Mouse (Mus musculus): ENCODE measurements around the gene Krtap13.
"Not testable (repeated sequence)": the region's sequence is repeated elsewhere in the genome, so short reads cannot be mapped to it uniquely, and the experiment has no call there.

Krtap13 gene

DNA sequence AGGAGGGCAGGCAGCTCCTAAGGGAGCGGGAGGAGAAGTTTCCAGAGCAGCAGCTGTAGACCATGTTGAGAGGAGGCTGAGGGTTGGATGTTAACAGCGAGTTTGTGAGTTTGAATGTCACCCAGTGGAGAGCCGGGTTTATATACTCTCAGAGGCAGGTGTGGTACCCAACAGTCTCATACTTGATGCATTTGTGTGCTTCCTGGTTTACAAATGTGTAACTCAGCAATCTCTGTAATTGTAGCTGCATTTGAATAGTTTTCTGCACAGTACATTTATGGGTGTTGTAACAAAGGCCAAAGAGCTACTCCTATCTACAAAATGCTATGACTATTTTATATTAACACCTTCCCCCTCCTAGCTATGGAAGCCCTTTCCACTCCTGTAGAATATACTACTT lies at the start of gene Krtap13:
Gene Krtap13, minus strand, starts transcription at position 101 of the 400 bp plus-strand sequence.
- DNase-seq (ENCODE audit: low spot score) = not testable (repeated sequence)

DNA sequence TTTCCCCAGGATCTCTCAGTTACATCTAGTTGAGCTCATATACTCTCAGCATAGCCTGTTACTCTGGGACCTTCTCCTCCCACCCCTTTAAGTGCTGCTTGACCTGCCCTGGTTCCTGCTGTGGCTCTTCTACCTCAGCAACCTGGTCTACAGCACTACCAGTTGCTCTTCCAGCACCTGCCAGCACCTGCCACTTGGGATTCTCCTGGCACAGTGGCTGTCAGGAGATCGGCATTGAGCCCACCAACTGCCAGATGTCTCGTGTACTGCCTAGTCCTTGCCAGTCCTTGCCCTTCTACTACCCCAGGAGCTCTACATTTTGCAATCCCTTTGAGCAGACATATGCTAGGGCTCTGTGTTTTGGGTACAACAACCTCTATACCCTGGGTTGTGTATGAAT lies 35.4 kb upstream of the Krtap13 start:
- DNase-seq (ENCODE audit: low spot score) = no peak

DNA sequence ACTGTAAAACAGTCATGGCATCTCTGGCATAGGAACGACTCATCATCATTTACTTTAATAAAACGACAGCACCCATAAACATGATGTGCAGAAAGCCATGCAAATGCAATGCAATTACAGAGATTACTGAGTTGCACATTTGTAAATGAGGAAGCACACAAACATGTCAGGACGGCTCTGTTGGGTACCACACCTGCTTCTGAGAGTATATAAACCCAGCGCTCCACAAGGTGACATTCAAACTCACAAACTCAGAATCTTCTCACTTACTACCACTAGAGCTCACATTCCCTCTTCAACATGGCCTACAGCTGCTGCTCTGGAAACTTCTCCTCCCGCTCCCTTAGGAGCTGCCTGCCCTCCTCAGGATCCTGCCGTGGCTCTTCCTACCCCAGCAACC lies 26.2 kb upstream of the Krtap13 start, which contains the start of gene Gm5965:
Gene Gm5965, plus strand, starts transcription at position 301 of the 400 bp plus-strand sequence.
- no peak for DNase-seq (ENCODE audit: low spot score)

DNA sequence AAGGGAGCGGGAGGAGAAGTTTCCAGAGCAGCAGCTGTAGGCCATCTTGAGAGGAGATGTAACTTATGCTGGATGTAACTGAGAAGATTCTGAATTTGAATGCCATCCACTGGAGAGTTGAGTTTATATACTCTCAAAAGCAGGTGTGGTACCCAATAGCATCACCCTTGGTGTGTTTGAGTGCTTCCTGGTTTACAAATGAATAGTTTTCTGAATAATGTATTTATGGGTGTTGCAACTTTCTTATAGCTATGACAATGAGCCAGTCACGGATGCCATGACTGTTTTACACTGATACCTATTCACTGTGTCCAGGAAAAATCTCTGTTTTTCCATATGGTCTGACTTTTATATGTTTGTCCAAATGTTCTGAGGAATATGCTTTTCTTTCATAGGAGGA lies 22.7 kb upstream of the Krtap13 start, which contains the start of gene 2310057N15Rik:
Gene 2310057N15Rik, minus strand, starts transcription at position 101 of the 400 bp plus-strand sequence.
- no peak for DNase-seq (ENCODE audit: low spot score)

DNA sequence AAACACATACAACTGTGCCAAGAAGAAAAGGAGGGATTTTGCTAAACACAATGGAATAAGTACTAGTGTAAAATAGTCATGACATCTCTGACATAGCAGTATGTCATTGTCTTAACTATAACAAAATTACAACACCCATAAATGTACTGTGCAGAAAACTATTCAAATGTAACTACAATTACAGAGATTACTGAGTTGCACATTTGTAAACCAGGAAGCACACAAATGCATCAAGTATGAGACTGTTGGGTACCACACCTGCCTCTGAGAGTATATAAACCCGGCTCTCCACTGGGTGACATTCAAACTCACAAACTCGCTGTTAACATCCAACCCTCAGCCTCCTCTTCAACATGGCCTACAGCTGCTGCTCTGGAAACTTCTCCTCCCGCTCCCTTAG lies 7.1 kb upstream of the Krtap13 start, which contains the start of gene 2310034C09Rik:
Gene 2310034C09Rik, plus strand, starts transcription at position 301 of the 400 bp plus-strand sequence.
- DNase-seq (ENCODE audit: low spot score) = not testable (repeated sequence)

DNA sequence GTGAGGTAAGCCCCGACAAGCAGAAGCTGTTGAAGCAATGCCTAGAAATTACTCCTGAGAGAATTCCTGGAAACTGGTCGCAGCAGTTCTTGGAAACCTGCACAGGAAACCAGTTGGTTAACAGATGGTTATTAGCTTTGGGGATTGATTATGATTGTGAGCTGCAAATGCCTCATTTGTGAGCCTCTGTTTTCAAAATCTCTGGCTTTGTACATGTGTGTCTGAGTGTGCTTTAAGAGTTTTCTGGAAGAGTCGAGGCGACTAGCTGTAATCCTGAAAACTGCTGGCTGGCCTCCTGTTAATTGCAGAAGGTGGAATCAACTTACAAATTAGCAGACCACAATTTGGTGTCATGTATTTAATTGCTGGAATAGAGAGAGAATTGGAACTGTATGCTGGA lies 3.5 kb downstream of the Krtap13 start:
- DNase-seq (ENCODE audit: low spot score) = no peak

DNA sequence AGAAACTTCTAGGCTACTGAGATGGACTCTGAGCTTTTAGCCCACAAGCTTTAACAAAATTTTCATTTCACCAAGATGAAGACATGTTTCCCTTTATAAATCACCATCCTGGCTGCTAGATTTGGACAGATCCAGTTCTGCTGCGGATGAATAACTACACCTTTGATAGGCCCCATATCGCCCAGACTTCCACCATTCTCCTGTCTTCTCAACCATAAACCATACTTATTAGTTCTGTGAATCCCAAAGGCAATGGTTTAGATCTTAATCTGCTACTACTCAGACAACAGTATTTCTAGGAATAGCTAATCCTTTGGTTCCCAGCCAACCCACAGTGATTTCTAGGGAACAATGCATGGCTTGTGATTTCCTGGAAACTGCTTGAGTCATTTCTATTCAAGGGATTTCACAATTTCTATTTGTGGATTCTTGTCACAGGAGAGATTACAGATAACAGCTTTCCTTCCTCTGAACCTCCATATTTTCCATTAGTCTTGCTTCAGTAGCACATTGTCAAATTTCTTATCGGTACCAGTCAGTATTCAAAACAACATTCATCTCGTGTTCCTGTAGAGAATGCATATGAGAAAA lies 6.6 kb downstream of the Krtap13 start:
- DNase-seq (ENCODE audit: low spot score) = no peak

DNA sequence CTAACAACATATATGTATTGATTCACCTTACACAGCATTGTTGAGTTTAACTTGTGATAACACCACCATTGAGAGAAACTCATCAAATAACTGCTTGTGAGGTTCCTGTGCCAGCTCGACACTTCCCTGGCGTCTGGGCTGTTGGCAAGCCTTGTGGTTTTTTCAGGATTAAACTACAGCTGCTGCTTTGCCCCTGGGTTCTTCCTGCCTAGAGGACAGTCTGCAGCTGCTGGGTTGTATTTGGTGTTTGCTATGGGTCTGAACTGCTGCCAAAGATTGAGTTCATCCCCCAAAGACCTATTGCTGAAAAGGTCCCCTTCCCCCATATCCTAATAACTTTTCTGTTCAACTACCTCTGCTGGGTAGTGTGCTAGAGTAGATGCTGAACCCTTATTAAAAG lies 16.0 kb downstream of the Krtap13 start:
- DNase-seq (ENCODE audit: low spot score) = no peak

DNA sequence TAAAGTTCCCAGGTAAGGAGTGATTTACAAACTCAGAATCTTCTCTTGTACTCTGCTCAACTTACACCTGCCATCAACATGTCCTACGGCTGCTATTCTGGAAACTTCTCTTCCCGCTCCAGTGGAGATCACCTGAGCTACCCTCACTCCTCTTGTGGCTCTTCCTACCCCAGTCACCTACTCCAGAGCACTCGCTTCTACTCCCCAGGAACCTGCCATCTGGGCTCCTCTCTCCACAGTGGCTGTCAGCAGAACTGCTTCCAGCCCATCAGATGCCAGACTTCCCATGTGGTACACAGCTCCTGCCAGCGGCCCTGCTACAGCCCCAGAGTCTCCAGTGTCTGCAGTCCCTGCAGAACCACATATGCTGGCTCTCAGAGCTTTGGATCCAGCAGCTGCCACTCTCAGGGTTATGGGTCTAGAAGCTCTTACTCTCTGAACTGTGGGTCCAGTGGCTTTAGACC lies 22.6 kb downstream of the Krtap13 start, which contains the start of gene Krtap13-1:
Gene Krtap13-1, plus strand, starts transcription at position 51 of the 464 bp plus-strand sequence.
- DNase-seq (ENCODE audit: low spot score) = no peak

DNA sequence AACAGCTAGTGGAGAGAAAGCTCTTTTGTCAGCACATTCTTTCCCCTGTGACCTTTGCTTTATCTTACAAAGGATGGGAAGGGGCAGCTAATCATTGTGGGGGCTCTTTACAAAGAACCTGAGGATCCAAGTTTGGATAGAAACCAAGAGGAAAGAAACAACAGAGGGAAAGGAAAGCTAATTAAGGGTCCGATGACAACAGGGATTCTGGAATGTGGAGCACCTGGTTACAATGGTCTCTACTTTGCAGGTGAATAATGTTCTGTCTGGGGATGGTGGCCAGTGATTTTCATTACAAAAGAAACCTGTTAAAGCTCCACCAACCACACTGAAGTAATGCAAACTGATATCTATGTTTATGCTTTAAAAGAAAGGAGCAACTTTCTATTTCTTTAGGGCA lies 31.4 kb downstream of the Krtap13 start:
- DNase-seq (ENCODE audit: low spot score) = no peak

DNA sequence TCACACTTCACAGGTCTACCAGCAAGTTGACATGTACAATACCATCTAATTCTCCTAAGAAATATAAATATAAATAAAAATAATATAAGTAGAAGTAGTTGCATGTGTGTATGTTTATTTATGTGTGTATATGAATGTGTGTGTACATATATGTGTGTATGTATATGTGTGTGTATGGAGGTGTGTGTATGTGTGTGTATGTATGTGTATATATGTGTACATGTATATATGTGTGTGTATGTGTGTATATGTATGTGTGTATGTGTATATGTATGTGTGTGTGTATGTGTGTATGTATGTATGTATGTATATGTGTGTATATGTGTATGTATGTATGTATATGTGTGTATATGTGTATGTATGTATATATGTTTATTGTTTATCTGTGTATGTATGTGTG lies 34.9 kb downstream of the Krtap13 start:
- no peak for DNase-seq (ENCODE audit: low spot score)

DNA sequence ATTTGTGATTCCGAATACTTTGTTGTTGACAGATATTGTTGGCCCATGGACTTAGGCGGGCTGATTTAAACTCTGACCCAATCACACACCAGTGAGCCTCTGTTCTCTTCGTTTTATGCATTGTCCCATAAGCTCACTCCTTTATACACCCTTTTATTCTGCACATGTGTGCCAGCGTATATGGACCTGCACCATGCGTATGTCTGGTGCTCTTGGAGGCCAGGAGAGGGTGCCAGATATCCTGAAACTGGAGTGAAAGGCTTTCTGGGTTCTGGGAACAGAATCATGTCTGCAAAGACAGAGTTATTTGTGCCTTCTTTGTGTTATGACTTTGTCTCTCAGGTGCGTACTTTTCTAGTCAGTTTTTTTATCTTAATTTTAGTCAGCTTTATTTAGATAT lies 40.2 kb downstream of the Krtap13 start:
- DNase-seq (ENCODE audit: low spot score) = no peak

DNA sequence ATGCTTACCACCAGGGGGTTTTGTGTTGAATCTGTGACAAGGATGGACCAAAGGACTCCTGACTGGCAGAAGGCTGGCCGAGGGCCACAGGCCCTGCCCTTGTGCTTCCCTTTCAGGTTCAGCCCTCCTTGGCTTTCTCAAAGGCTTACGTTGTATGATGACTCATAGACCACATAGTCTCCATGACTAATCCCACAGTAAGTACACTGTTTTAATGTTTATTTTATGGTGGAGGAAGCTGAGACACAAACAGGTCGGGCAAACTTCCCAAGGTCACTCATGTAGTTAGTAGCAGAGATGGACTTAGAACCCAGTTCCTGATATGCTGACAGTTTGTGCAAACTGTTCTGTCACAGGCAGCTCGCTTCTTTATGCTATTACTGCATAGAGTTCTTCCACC lies 40.7 kb downstream of the Krtap13 start:
- no peak for DNase-seq (ENCODE audit: low spot score)

DNA sequence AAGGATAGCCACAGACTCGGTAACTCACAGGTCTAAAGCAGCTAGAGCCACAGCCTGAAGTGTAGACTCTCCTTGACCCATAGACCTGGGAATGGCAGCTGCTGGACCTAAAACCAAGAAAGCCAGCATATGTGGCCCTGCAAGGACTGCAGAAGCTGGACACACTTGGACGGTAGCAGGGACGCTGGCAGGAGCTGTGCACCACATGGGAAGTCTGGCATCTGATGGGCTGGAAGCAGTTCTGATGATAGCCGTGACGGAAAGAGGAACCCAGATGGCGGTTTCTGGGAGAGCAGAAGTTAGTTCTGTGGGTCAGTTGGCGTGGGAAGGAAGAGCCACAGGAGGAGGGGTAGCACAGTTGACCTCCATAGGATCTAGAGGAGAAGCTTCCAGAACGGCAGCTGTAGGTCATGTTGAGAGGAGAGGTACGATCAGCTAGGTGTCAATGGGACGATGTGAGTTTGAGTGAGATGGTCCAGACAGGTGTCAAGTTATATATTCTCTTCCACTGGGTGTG lies 43.9 kb downstream of the Krtap13 start, which contains the start of gene 2310061N02Rik:
Gene 2310061N02Rik, minus strand, starts transcription at position 467 of the 517 bp plus-strand sequence.
- no peak for DNase-seq (ENCODE audit: low spot score)

DNA sequence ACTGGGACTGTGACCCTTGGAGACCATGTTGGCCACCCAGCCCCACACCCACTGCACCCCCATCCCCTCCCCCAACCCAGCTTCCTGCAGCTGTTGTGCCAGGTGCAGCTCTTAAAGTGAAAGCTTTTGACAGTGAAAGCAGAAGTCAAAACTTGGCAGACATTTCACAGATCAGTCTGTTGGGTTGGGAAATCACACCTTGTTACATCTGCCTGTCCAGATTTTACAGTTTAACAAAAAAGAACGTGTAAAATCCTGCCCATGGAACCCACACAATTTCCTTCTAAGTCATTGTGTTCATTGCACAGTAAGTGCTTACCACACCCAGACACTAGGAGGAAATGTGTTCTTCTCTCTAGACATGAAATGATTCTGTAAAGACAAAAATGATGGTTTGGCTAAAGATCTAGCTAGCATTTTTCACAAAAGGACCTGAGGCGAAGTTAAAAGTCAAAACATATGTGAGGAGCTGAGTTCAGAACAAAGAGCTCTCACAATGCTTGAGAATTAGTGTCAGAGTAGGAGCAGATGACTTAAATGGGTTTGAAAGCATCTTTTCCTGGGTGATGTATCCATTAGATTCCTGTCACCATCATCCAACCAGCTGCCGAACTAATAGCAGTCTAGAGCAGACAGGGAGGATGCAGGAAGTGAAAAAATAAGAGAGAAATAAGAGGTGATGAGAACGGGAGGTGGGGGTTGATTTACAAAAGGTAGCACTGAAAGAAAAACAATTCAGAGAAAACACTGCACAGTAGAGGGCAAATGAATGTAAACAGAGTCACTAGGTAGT lies 50.2 kb downstream of the Krtap13 start:
- DNase-seq (ENCODE audit: low spot score) = no peak

Measured in testis, postnatal 10 days (tissue).